Mouse (Mus musculus): ENCODE results near the gene Katnal1.

The Katnal1 gene

DNA sequence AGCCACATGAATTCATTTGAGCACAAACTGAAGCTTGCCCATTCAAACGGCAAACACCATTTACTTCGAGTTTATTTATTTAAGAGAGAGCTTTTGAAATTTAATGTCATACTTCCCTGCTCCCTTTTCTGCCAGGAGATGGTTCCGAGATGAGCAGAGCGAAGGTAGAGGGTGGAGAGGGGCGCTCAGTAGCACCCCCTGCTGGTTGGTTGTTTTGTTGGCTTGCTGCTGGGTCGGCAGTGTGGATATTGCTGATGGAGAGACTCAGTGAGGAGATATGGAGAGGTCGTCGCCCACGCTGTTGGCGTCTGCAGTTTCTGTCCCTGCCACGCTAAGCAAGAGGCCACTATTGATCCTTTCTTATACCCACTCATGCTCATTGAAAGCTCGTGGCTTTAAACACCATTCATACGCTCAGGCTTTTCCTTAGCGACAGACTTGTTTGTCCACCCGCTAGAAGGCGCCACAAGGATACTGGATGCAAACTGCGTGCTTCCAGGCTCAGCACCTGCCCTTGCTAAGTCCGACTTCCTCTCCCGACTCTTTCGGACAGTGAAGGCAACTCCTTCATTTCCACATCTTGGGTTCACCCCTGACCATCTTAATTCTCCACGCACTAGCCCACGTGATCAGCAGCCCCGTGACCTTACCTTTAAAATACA, 97.4 kb downstream of the Katnal1 start:
- ChIA-PET POLR2A (interaction anchor here in 2 of 4 experiments (0.6 to 1.8 kb wide), 5 partner anchors 20 to 123 kb away, joined by 3 to 9 read pairs (median 4); no protein-coding TSS in a partner anchor), CTCF (interaction anchor here (0.6 to 3.3 kb wide), 35 partner anchors 8 to 549 kb away, joined by 3 to 17 read pairs (median 3); no protein-coding TSS in a partner anchor)

DNA sequence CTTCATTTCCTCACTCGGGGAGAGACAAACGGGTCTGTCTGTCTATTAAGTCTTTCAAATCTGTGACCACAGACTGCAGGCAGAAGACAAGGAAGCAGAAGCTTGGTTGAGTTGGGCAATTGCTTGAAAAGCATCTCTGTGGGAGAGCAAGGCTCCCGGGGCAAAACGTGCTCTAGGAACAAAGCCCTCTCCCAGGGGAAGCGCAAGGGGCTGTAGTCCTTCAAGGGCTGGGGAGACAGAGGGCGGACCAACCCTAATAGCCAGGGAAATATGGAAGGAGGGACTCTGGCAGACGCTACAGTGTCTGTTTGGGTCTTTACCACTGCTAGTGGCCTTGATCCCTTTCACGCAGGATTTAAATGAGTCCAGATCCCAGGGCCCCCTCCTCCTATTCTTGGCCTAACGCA, 98.0 kb downstream of the Katnal1 start:
- ChIA-PET CTCF (interaction anchor here (0.6 to 3.3 kb wide), 35 partner anchors 8 to 549 kb away, joined by 3 to 17 read pairs (median 3); no protein-coding TSS in a partner anchor), POLR2A (interaction anchor here in 1 of 4 experiments (0.9 to 1.8 kb wide), 3 partner anchors 19 to 31 kb away, joined by 3 to 5 read pairs (median 4); no protein-coding TSS in a partner anchor)

DNA sequence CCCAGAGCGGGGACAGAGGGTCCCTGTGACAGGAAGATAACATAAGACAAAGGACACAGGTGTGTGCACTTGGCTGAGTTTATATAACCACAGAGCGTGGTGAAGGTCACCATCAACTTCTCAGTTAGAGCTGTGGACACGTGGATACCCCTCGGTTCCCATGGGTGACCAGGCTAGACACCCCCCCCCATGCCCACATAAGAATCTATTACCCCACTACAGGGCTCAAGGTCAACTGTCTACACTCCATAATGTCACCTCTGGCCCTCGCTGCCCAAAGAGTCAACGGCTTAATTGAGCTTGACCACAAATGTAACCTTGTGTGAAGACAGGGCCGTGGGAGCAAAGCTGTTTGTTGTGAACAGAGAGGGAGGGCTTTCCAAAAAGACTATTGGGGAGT, 103.4 kb downstream of the Katnal1 start:
- ChIA-PET POLR2A (interaction anchor here in 1 of 4 experiments (0.6 to 0.7 kb wide), 2 partner anchors 13 to 31 kb away, joined by 3 read pairs; no protein-coding TSS in a partner anchor), CTCF (interaction anchor here (0.6 to 1.6 kb wide), 10 partner anchors 10 to 626 kb away, joined by 3 to 9 read pairs (median 3); no protein-coding TSS in a partner anchor)

DNA sequence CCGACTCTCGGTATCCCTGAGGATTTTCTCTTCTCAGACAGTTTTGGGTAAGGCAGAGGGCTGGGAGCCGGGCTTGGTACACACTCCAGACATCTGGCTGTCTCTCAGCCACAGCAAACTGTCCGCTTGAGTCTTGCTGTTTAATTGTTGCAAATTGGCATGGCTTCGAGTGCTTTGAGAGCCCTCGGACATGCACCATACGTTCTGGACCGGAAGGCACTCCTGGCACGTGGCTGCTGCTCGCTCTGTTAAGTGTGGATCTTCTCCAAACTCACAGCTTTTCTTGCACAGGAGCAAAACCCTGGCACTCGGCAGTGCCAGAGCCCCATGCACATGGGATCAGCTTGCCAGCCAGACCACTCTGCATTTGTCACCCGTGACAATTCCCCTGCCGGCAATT, 106.3 kb downstream of the Katnal1 start:
- CTCF ChIA-PET = interaction anchor here in 3 of 4 experiments (0.7 to 2.5 kb wide), 6 partner anchors 9 to 14 kb away, joined by 3 to 13 read pairs (median 3); no protein-coding TSS in a partner anchor
- POLR2A ChIA-PET = interaction anchor here in 1 of 4 experiments (1.0 kb wide), 1 partner anchor 15 kb away, joined by 3 read pairs; no protein-coding TSS in a partner anchor
